Mouse (Mus musculus): ENCODE results near the gene Erbin. TPM values are rescaled to one million over a fixed set of nuclear protein-coding genes. Genes with fewer than 3 reads are reported as not detected.

Gene Erbin
- polyA plus RNA-seq (2015; fragmentation: Nextera tagmentation; extraction: Ambion mirVana), result 10.2 and 11.0 TPM in 2 replicates

GRCm38 (mm10) chr13:103920261-103920932 is at the start of gene Erbin:
Gene Erbin (minus strand): TSS chr13:103920514.
- no peaks in the 10 kb centered on the region for H3K9me3 ChIP-seq
- H3K27me3 ChIP-seq, result no peaks in the 10 kb centered on the region
- no peaks in the 10 kb centered on the region for H3K36me3 ChIP-seq
- peak; percentile 77 for ATAC-seq (ENCODE audit: low read depth)
- peaks cover 41% of the 10 kb centered on the region for H3K4me1 ChIP-seq (replicated peaks)
- H3K4me3 ChIP-seq, result peak within 1 kb of the TSS; percentile 92
- H3K27ac ChIP-seq (replicated peaks), result peak within 1 kb of the TSS; percentile 100
- H3K4me2 ChIP-seq, result peak within 1 kb of the TSS; percentile 84
- 0% methylated on average over 65 of the region's 93 CpGs for WGBS
- peak within 1 kb of the TSS; percentile 99 for H3K9ac ChIP-seq

GRCm38 (mm10) chr13:103969912-103970311 is 49.6 kb upstream of the Erbin start:
- Histone ChIP-seq H3K36me3 (no peaks in the 10 kb centered on the region), H3K4me3 (no peak overlapping the region), H3K9ac (no peak overlapping the region), H3K4me1 (replicated peaks) (no peaks in the 10 kb centered on the region), H3K27me3 (no peaks in the 10 kb centered on the region), H3K4me2 (no peak overlapping the region), H3K27ac (replicated peaks) (no peak overlapping the region), H3K9me3 (no peaks in the 10 kb centered on the region)
- no peak for ATAC-seq (ENCODE audit: low read depth)
- 67% methylated on average over 6 of the region's 6 CpGs for WGBS

DNA sequence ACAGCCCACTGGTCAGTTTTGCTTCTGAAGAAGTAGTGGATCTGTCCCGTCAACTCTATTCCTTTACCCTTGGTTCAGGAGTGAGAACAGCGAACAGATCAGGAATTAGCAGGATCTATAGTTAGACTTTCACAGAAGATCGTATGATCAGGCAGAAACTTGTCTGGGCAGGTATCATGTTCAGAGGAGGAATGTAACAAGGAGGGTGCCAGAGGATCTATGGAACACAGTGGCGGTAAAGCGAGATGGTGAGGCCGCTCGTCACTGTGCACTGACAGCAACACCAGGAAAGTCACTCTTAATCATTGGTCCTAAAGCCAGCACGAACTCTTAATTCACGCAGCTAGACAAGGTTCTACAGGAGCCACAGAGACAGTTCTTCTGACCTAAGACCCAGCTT is 47.7 kb upstream of the Erbin start:
- Histone ChIP-seq H3K27me3 (no peaks in the 10 kb centered on the region), H3K36me3 (no peaks in the 10 kb centered on the region), H3K9ac (no peak overlapping the region), H3K4me1 (replicated peaks) (no peaks in the 10 kb centered on the region), H3K4me3 (no peak overlapping the region), H3K9me3 (no peaks in the 10 kb centered on the region), H3K4me2 (no peak overlapping the region), H3K27ac (replicated peaks) (no peak overlapping the region)
- no peak for ATAC-seq (ENCODE audit: low read depth)
- WGBS, result 93% methylated on average over 9 of the region's 9 CpGs

- Histone ChIP-seq H3K27ac (replicated peaks) (no peak overlapping the region), H3K9me3 (no peaks in the 10 kb centered on the region), H3K27me3 (no peaks in the 10 kb centered on the region), H3K4me2 (no peak overlapping the region), H3K4me1 (replicated peaks) (no peaks in the 10 kb centered on the region), H3K36me3 (no peaks in the 10 kb centered on the region), H3K4me3 (no peak overlapping the region), H3K9ac (no peak overlapping the region)
- ATAC-seq (ENCODE audit: low read depth), result no peak
- WGBS, result 86% methylated on average over 8 of the region's 8 CpGs
Observed at GRCm38 (mm10) chr13:103966696-103967215, 46.4 kb upstream of the Erbin start.

- 97% methylated on average over 2 of the region's 2 CpGs for WGBS
- no peaks in the 10 kb centered on the region for H3K4me1 ChIP-seq (replicated peaks)
- H3K9me3 ChIP-seq, result no peaks in the 10 kb centered on the region
- H3K27me3 ChIP-seq, result no peaks in the 10 kb centered on the region
- ATAC-seq (ENCODE audit: low read depth), result no peak
- no peak overlapping the region for H3K4me2 ChIP-seq
- H3K9ac ChIP-seq, result no peak overlapping the region
- no peaks in the 10 kb centered on the region for H3K36me3 ChIP-seq
- H3K4me3 ChIP-seq, result no peak overlapping the region
- no peak overlapping the region for H3K27ac ChIP-seq (replicated peaks)
Observed at GRCm38 (mm10) chr13:103965187-103965586, 44.9 kb upstream of the Erbin start.

GRCm38 (mm10) chr13:103963094-103963493 is 42.8 kb upstream of the Erbin start:
- H3K4me3 ChIP-seq, result no peak overlapping the region
- no peaks in the 10 kb centered on the region for H3K36me3 ChIP-seq
- no peak overlapping the region for H3K4me2 ChIP-seq
- no peaks in the 10 kb centered on the region for H3K9me3 ChIP-seq
- ATAC-seq (ENCODE audit: low read depth), result no peak
- no peaks in the 10 kb centered on the region for H3K4me1 ChIP-seq (replicated peaks)
- H3K27me3 ChIP-seq, result no peaks in the 10 kb centered on the region
- H3K27ac ChIP-seq (replicated peaks), result no peak overlapping the region
- H3K9ac ChIP-seq, result no peak overlapping the region
- WGBS, result 72% methylated on average over 2 of the region's 2 CpGs

- no peaks in the 10 kb centered on the region for H3K9me3 ChIP-seq
- H3K9ac ChIP-seq, result no peak overlapping the region
- H3K4me1 ChIP-seq (replicated peaks), result no peaks in the 10 kb centered on the region
- H3K4me2 ChIP-seq, result no peak overlapping the region
- no peak overlapping the region for H3K27ac ChIP-seq (replicated peaks)
- H3K36me3 ChIP-seq, result no peaks in the 10 kb centered on the region
- 89% methylated on average over 5 of the region's 5 CpGs for WGBS
- no peak overlapping the region for H3K4me3 ChIP-seq
- no peak for ATAC-seq (ENCODE audit: low read depth)
- no peaks in the 10 kb centered on the region for H3K27me3 ChIP-seq
Observed at GRCm38 (mm10) chr13:103959841-103960240, 39.5 kb upstream of the Erbin start.

DNA sequence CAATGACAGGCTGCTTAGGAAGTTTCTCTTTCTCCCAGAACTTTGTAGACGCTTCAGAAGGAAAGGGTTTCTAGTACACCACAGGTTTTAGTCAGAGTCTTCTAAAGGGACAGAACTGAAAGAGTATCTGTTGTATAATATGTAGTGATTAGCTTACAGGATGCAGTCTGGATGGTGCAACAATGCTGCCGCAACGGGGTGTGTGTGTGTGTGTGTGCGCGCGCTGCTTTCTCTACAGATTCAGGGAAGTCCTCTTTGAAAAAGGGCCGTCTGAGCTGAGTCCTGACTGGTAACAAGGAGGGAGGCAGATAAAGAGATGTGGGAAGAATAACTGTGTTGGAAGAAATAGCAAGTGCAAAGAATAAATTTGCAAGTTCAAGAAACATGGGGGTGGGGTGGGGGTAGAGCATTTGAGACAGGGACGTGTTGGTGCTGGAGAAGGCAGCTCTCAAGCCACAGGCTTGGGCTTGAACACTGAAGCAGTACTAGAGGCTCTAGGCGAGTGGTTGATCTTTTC is 38.4 kb upstream of the Erbin start:
- WGBS, result 84% methylated on average over 9 of the region's 9 CpGs

DNA sequence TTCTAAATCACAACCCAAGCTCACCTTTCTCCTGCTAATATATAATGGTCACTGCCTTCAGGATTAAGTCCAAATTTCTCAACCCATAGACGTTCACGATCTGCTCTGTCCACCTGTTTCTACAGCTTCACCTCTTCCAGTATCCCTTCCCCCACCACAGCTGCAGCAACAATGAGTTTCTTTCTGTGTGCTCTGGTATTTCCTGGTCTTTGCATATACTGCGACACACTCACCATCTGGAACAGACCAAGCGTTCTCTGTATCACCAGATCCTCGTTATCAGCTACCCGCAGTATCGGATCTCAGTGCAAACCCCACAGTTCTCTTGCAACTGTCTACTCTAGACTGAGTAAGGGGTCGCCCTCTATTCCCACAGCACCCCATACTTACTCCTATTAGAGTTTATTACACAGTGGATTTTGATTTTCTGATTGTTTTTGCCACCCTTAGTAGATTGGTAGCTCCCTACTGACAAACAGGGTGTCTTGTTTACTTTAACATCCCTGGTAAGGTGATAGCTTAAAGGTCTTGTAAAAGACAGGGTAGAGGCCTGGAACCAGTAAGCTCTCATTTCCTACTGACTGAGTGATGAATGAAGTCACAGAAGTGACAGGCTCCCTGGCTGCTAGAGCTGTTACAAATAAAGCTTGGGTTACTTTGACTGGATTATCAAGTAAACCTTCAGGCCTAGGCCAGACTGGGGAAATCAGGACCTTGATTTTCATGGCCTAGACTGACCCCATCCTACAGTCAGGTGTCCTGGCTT is 37.0 kb upstream of the Erbin start:
- no peak overlapping the region for H3K4me3 ChIP-seq
- H3K9me3 ChIP-seq, result no peaks in the 10 kb centered on the region
- no peak for ATAC-seq (ENCODE audit: low read depth)
- no peaks in the 10 kb centered on the region for H3K36me3 ChIP-seq
- no peaks in the 10 kb centered on the region for H3K4me1 ChIP-seq (replicated peaks)
- no peak overlapping the region for H3K27ac ChIP-seq (replicated peaks)
- WGBS, result 83% methylated on average over 8 of the region's 8 CpGs
- H3K4me2 ChIP-seq, result no peak overlapping the region
- no peak overlapping the region for H3K9ac ChIP-seq
- no peaks in the 10 kb centered on the region for H3K27me3 ChIP-seq

More for the DNA sequence above, 38.4 kb upstream of the Erbin start:
- H3K36me3 ChIP-seq, result no peaks in the 10 kb centered on the region
- H3K27ac ChIP-seq (replicated peaks), result no peak overlapping the region
- no peak overlapping the region for H3K4me2 ChIP-seq
- H3K27me3 ChIP-seq, result no peaks in the 10 kb centered on the region
- no peak overlapping the region for H3K9ac ChIP-seq
- no peaks in the 10 kb centered on the region for H3K9me3 ChIP-seq
- H3K4me3 ChIP-seq, result no peak overlapping the region
- H3K4me1 ChIP-seq (replicated peaks), result no peaks in the 10 kb centered on the region
- no peak for ATAC-seq (ENCODE audit: low read depth)

- Histone ChIP-seq H3K27me3 (no peaks in the 10 kb centered on the region), H3K27ac (replicated peaks) (no peak overlapping the region), H3K9me3 (no peaks in the 10 kb centered on the region), H3K4me3 (no peak overlapping the region), H3K36me3 (no peaks in the 10 kb centered on the region), H3K4me2 (no peak overlapping the region), H3K4me1 (replicated peaks) (no peaks in the 10 kb centered on the region), H3K9ac (no peak overlapping the region)
- ATAC-seq (ENCODE audit: low read depth), result no peak
- WGBS, result 62% methylated on average over 2 of the region's 2 CpGs
Observed at GRCm38 (mm10) chr13:103955652-103956051, 35.3 kb upstream of the Erbin start.

- Histone ChIP-seq H3K9ac (no peak overlapping the region), H3K27me3 (no peaks in the 10 kb centered on the region), H3K4me2 (no peak overlapping the region), H3K4me1 (replicated peaks) (no peaks in the 10 kb centered on the region), H3K9me3 (no peaks in the 10 kb centered on the region), H3K36me3 (no peaks in the 10 kb centered on the region), H3K4me3 (no peak overlapping the region), H3K27ac (replicated peaks) (no peak overlapping the region)
- ATAC-seq (ENCODE audit: low read depth), result no peak
- WGBS, result 87% methylated on average over 7 of the region's 7 CpGs
Observed at GRCm38 (mm10) chr13:103951393-103951792, 31.1 kb upstream of the Erbin start.

DNA sequence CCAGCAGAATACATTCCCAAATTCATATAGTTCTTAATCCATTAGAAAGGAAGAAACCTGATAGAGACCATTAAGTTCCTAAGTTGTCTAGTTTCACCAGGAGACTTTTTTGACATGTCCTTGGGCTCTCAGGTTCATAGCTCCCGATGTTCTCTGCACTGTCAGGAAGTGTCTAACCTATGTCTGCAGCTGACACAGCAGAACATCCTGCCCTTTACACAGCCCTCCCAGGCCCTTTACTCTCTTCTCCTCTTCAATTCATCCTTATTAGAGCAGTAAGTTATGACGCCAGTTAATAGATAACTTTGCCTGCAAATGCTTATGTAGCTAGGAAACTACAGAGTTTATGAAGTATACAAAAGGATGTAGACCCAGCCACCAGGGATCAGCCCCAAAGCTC is 20.5 kb upstream of the Erbin start:
- no peaks in the 10 kb centered on the region for H3K27me3 ChIP-seq
- H3K4me2 ChIP-seq, result no peak overlapping the region
- no peaks in the 10 kb centered on the region for H3K4me1 ChIP-seq (replicated peaks)
- no peak for ATAC-seq (ENCODE audit: low read depth)
- no peak overlapping the region for H3K4me3 ChIP-seq
- 90% methylated on average over 2 of the region's 2 CpGs for WGBS
- no peak overlapping the region for H3K9ac ChIP-seq
- no peaks in the 10 kb centered on the region for H3K9me3 ChIP-seq
- H3K27ac ChIP-seq (replicated peaks), result no peak overlapping the region
- H3K36me3 ChIP-seq, result no peaks in the 10 kb centered on the region

Data from neural tube, embryonic 13.5 days (tissue).